Mouse (Mus musculus) neural tube, embryonic 11.5 days (tissue): ENCODE data around the gene Pappa. TPM values are rescaled to one million over a fixed set of nuclear protein-coding genes. Genes with fewer than 3 reads are reported as not detected.

Experiments
- ATAC-seq: fragments of 200-750 bp; cut with Nextera tagmentation; 2 replicates; pipeline ENCODE4 v1.8.0; 2017; ENCODE audit warnings: moderate number of reproducible peaks, mild to moderate bottlenecking, moderate TSS enrichment, moderate library complexity; ENCODE audit not compliant: insufficient read depth, low FRiP score, low TSS enrichment
- DNase-seq: peaks from one replicate; pipeline ENCODE4 v3.0.0-alpha.2; 2015; ENCODE audit warnings: low spot score
- H3K27ac ChIP-seq: fragments of 300-500 bp; sonication (generic); 2 replicates; pipeline ENCODE4 v1.5.1; 2014; ENCODE audit warnings: low read depth, mild to moderate bottlenecking, low read length
- H3K27me3 ChIP-seq: fragments of 300-500 bp; sonication (generic); 2 replicates; pipeline ENCODE4 v1.6.1; 2014; ENCODE audit warnings: mild to moderate bottlenecking, low read length, mixed read lengths; ENCODE audit not compliant: control insufficient read depth, insufficient read depth
- H3K36me3 ChIP-seq: fragments of 300-500 bp; sonication (generic); 2 replicates; pipeline ENCODE4 v1.6.1; 2014; ENCODE audit warnings: mild to moderate bottlenecking, low read length, moderate library complexity, mixed read lengths; ENCODE audit not compliant: control insufficient read depth, insufficient read depth
- H3K4me1 ChIP-seq: fragments of 300-500 bp; sonication (generic); 2 replicates; pipeline ENCODE4 v1.6.1; 2014; ENCODE audit warnings: low read length, mixed read lengths; ENCODE audit not compliant: control insufficient read depth, insufficient read depth
- H3K4me2 ChIP-seq: fragments of 300-500 bp; sonication (generic); 2 replicates; pipeline ENCODE4 v1.6.1; 2014; ENCODE audit warnings: low read depth, mild to moderate bottlenecking, moderate library complexity
- H3K4me3 ChIP-seq: fragments of 300-500 bp; sonication (generic); 2 replicates; pipeline ENCODE4 v1.5.1; 2014; ENCODE audit warnings: low read depth, low read length
- H3K9ac ChIP-seq: fragments of 300-500 bp; sonication (generic); 2 replicates; pipeline ENCODE4 v1.6.1; 2014; ENCODE audit warnings: mild to moderate bottlenecking, low read length
- H3K9me3 ChIP-seq: fragments of 300-500 bp; sonication (generic); 2 replicates; pipeline ENCODE4 v1.6.1; 2016; ENCODE audit warnings: low read length; ENCODE audit not compliant: control insufficient read depth
- WGBS: fragments of 180-500 bp; shearing (Covaris S2); extraction: QIAGEN DNeasy Blood & Tissue Kit; methylation state at CpG from one replicate; pipeline ENCODE4 v1.1.7; 2014; 5-methylcytosine and 5-hydroxymethylcytosine counted together
- polyA plus RNA-seq: library from polyadenylated mRNA; unstranded; fragments of >200 nt; fragmentation: Nextera tagmentation; extraction: Ambion mirVana; gene quantifications from 2 replicates; pipeline ENCODE4 v1.2.1, GENCODE M21; 2014

Pappa gene
- 0.65 and 0.78 TPM in 2 replicates for polyA plus RNA-seq

DNA sequence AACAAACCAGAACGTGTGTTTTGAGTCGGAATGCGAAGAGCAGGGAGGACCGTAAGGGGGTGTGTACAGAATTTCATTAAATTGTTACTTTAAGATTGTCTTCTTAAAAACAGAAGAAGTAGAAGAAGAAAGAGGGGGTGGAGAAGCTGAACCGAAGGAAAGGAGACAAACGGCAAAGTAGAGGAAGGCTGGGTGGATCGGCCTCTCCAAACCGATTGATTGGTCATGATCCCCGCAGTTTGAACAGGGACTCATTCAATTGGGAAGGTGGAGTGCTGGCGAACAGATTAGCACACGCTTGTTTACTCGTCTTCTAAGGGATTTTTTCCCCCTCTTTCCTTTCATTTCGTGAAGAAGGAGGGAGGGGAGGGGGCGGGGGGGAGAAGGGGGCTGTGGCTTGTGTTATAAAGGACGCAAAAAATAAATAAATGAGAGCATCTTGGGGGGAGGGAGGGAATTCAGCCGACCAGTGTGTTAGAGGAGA lies at the start of gene Pappa:
Gene Pappa, plus strand, starts transcription at position 434 of the 484 bp plus-strand sequence.
- Histone ChIP-seq H3K4me3 (peak within 1 kb of the TSS; percentile 63), H3K9me3 (no peaks in the 10 kb centered on the region), H3K9ac (peak within 1 kb of the TSS; percentile 37; the same call in 1 of the 2 replicates), H3K36me3 (no peaks in the 10 kb centered on the region), H3K4me2 (peak within 1 kb of the TSS; percentile 83), H3K4me1 (0 out of 2 replicates have a peak, but pooled peaks cover 4% of the 10 kb centered on the region), H3K27me3 (peaks cover 7% of the 10 kb centered on the region), H3K27ac (no peak within 1 kb of the TSS)
- no peak for ATAC-seq
- DNase-seq = no peak
- WGBS = under 1% methylated on average over 16 of the region's 16 CpGs

DNA sequence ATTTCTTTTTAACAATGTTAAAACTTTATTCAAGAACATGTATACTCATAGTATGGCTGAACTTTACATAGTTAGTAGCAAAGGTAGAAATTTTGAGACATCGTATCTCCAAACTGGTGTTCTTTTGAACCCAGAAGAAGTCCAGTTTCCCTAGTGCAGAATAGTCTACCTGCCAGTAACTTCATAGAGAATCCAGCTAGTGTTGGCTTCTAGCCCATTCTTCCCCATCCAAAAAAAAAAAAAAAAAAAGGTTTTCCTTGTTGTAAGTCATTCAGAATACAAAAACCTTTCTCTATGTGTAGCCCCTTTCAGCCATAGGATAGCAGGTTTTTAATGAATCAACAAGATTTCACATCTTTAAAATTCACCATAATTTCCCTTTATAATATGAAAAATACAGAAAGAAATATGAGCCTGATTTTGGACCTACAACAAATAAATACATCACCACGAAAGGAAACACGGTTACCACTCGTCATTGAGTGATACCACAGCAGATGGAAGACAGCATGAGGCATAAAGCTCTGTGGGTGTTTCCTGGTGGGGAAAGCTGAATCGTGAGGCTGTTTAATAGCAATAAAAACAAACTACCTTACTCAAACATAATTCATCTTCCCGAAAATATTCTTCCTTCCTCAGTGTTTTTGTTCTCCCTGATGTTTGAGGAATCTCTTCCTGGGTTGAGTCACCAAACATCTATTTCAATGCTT lies 45.9 kb upstream of the Pappa start:
- DNase-seq = no peak
- H3K36me3 ChIP-seq = no peaks in the 10 kb centered on the region
- no peaks in the 10 kb centered on the region for H3K9me3 ChIP-seq
- ATAC-seq = no peak
- H3K9ac ChIP-seq = no peak overlapping the region
- no peaks in the 10 kb centered on the region for H3K27me3 ChIP-seq
- H3K4me1 ChIP-seq = no peaks in the 10 kb centered on the region
- no peak overlapping the region for H3K27ac ChIP-seq
- H3K4me3 ChIP-seq = no peak overlapping the region
- no peak overlapping the region for H3K4me2 ChIP-seq
- 78% methylated on average over 6 of the region's 6 CpGs for WGBS

DNA sequence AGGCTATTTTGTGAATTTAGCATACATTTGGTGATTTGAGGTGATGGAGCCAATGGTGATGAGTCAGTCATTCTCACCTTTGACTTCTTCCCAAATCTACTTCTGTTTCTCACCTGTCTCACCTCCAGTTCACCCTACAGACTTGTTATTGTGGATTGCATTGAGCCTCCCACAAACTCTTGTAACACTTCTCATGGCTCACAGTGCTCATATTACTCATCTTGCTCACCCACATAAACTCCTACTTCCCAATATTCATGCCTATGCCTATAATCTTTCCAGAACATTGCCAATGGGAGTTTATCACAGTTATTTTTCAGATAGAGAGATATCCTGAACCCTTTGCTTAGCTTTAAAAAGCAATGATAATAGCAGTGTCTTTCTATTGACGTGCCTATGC lies 37.1 kb upstream of the Pappa start:
- Histone ChIP-seq H3K4me1 (no peaks in the 10 kb centered on the region), H3K9me3 (no peaks in the 10 kb centered on the region), H3K27me3 (no peaks in the 10 kb centered on the region), H3K4me3 (no peak overlapping the region), H3K27ac (no peak overlapping the region), H3K36me3 (no peaks in the 10 kb centered on the region), H3K4me2 (no peak overlapping the region), H3K9ac (no peak overlapping the region)
- DNase-seq = no peak
- ATAC-seq = no peak
- WGBS = 92% methylated on average over 1 of the region's 1 CpGs

DNA sequence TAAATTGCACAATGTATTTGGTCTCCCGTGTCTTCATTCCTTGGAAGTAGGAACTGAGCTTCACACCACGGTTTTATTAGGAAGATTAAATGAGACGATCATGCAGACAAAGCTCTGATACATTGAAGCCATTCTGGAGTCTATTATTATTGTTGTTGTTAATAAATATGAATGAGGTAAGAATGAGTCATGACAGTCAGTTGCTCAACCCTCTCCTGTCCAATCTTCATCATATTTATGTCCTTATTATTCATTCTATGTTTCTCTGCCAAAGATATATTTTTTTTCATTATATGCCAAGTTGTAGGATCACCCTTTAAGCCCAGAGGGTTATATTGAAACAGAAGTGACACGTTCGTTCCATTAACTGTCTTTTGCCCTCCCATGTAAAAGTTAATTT lies 36.4 kb upstream of the Pappa start:
- ATAC-seq (no peak), DNase-seq (no peak)
- Histone ChIP-seq H3K4me1 (no peaks in the 10 kb centered on the region), H3K4me3 (no peak overlapping the region), H3K4me2 (no peak overlapping the region), H3K27ac (no peak overlapping the region), H3K9ac (no peak overlapping the region), H3K36me3 (no peaks in the 10 kb centered on the region), H3K9me3 (no peaks in the 10 kb centered on the region), H3K27me3 (no peaks in the 10 kb centered on the region)
- WGBS = 88% methylated on average over 5 of the region's 5 CpGs

DNA sequence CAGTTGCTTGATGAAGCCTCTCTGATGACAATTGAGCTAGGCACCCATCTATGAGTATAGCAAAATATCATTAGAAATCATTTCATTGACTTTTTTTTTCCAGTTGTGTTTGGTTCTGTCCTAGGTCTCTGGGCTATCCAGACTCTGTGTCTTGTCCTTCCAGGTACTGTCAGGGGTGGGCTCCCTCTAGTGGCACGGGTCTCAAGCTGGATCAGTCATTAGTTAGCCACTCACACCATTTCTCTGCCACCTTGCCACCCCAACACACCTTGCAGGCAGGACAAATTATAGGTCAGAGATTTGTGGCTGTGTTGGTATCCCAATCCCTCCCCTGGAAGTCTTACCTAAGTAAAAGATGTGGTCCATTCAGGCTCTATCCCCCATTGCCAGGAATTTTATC lies 31.8 kb upstream of the Pappa start:
- ATAC-seq = no peak
- Histone ChIP-seq H3K4me3 (no peak overlapping the region), H3K27me3 (no peaks in the 10 kb centered on the region), H3K9me3 (no peaks in the 10 kb centered on the region), H3K36me3 (no peaks in the 10 kb centered on the region), H3K27ac (no peak overlapping the region), H3K4me1 (no peaks in the 10 kb centered on the region), H3K9ac (no peak overlapping the region), H3K4me2 (no peak overlapping the region)
- no peak for DNase-seq
- WGBS = 5% methylated on average over 1 of the region's 1 CpGs

DNA sequence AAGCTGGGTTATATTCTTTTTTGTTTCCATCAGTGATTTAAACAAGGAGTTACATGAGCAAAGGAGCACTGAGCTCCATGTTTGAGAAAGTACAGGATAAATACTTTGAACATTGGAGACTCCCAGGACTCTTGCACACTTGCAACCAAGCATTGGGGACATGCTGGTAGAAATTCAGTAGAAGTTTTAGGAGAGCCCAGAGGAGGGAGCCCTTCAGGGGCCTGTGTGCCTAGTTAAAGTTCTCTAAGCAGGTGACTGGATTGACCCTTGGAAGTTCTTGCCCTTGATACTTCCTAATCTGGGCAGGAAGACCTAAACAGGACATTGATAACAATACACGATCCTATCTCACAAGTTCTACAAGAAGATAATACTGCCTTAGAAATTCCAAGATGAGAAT lies 3.6 kb upstream of the Pappa start:
- Histone ChIP-seq H3K4me1 (no peaks in the 10 kb centered on the region), H3K4me3 (no peak overlapping the region), H3K9me3 (no peaks in the 10 kb centered on the region), H3K9ac (no peak overlapping the region), H3K27me3 (peaks cover 5% of the 10 kb centered on the region), H3K27ac (no peak overlapping the region), H3K4me2 (no peak overlapping the region), H3K36me3 (no peaks in the 10 kb centered on the region)
- WGBS = 78% methylated on average over 1 of the region's 1 CpGs
- DNase-seq (no peak), ATAC-seq (no peak)

DNA sequence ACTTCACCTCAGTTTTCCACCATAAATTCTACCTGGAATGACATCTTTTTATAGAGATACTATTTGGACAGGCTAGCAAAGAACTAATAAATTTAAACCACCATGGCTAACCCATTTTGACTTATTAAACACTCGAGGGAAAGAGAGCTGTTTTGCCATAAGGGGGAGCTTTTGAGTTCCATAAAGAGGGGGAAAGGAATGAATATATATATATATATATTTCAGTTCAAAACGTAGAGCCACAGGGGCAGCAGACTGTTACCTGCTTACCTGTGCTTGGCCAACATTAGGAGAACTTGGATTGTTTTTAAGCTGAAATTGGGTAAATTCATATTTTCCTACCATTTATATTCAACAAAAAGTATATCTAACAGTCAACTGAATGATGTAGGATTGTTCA lies 1.1 kb upstream of the Pappa start:
- peak overlapping the region; percentile 83; the same call in 1 of the 2 replicates for H3K4me2 ChIP-seq
- H3K9me3 ChIP-seq = no peaks in the 10 kb centered on the region
- H3K27me3 ChIP-seq = peaks cover 7% of the 10 kb centered on the region
- WGBS = 2% methylated on average over 2 of the region's 2 CpGs
- no peak for DNase-seq
- 0 out of 2 replicates have a peak, but pooled peaks cover 4% of the 10 kb centered on the region for H3K4me1 ChIP-seq
- H3K9ac ChIP-seq = no peak overlapping the region
- H3K4me3 ChIP-seq = no peak overlapping the region
- no peaks in the 10 kb centered on the region for H3K36me3 ChIP-seq
- no peak for ATAC-seq
- H3K27ac ChIP-seq = no peak overlapping the region

DNA sequence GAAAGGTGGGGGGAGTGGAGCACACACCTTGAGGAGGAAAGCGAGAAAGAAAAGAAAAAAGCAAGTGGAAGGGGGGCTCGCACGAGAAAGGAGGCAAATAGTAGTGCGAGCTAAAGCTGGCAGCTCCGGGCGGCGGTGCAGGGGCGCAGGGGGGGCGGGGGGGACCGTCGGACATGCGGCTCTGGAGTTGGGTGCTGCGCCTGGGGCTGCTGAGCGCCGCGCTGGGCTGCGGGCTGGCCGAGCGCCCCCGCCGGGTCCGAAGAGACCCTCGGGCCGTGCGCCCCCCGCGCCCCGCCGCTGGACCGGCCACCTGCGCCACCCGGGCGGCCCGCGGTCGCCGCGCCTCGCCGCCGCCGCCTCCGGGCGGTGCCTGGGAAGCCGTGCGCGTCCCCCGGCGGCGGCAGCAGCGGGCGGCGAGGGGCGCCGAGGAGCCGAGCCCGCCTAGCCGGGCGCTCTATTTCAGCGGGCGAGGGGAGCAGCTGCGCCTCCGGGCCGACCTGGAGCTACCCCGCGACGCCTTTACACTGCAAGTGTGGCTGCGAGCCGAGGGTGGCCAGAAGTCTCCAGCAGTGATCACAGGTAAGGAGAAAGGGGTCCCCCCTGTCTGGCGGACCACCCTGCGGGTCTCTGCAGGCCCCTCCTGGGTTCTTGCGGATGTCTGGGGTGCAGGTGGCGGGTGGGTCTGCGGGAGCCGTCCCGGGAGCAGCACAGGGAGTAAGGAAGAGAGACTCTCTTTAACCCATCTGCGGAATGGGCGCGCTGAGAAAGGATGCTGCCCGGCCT lies 586 bp downstream of the Pappa start:
- 2% methylated on average over 74 of the region's 80 CpGs for WGBS
- Histone ChIP-seq H3K27ac (no peak overlapping the region), H3K4me1 (0 out of 2 replicates have a peak, but pooled peaks cover 4% of the 10 kb centered on the region), H3K4me2 (peak overlapping the region; percentile 83), H3K4me3 (peak overlapping the region; percentile 63), H3K9ac (peak overlapping the region; percentile 37; the same call in 1 of the 2 replicates), H3K27me3 (peaks cover 7% of the 10 kb centered on the region), H3K9me3 (no peaks in the 10 kb centered on the region), H3K36me3 (no peaks in the 10 kb centered on the region)
- ATAC-seq (peak; percentile 64), DNase-seq (peak; percentile 60)
